Mouse (Mus musculus) intestine, embryonic 15.5 days (tissue): Measurements from ENCODE around the gene Pitx2. TPM values are rescaled to one million over a fixed set of nuclear protein-coding genes. Genes with fewer than 3 reads are reported as not detected.

Source experiments
- ATAC-seq: fragments of 200-750 bp; cut with Nextera tagmentation; 2 replicates; pipeline ENCODE4 v1.8.0; 2017; ENCODE audit warnings: moderate TSS enrichment, moderate library complexity
- H3K27ac ChIP-seq: fragments of 300-500 bp; sonication (generic); 2 replicates; pipeline ENCODE4 v1.5.1; 2015; ENCODE audit warnings: mild to moderate bottlenecking, inconsistent platforms
- H3K27me3 ChIP-seq: fragments of 300-500 bp; sonication (generic); replicated peaks from 2 replicates; pipeline ENCODE4 v1.6.1; 2015; ENCODE audit warnings: inconsistent platforms
- H3K36me3 ChIP-seq: fragments of 300-500 bp; sonication (generic); 2 replicates; pipeline ENCODE4 v1.6.1; 2015; ENCODE audit warnings: inconsistent platforms
- H3K4me1 ChIP-seq: fragments of 300-500 bp; sonication (generic); replicated peaks from 2 replicates; pipeline ENCODE4 v1.6.1; 2015; ENCODE audit warnings: inconsistent platforms
- H3K4me2 ChIP-seq: fragments of 300-500 bp; sonication (generic); replicated peaks from 2 replicates; pipeline ENCODE4 v1.6.1; 2015; ENCODE audit warnings: mild to moderate bottlenecking, inconsistent platforms
- H3K4me3 ChIP-seq: fragments of 300-500 bp; sonication (generic); replicated peaks from 2 replicates; pipeline ENCODE4 v1.5.1; 2015; ENCODE audit warnings: inconsistent platforms
- H3K9ac ChIP-seq: fragments of 300-500 bp; sonication (generic); 2 replicates; pipeline ENCODE4 v1.6.1; 2015; ENCODE audit warnings: inconsistent platforms
- H3K9me3 ChIP-seq: fragments of 300-500 bp; sonication (generic); 2 replicates; pipeline ENCODE4 v1.6.1; 2016; ENCODE audit warnings: inconsistent platforms
- WGBS: fragments of 180-500 bp; shearing (Covaris S2); methylation state at CpG from one replicate; pipeline ENCODE4 v1.1.7; 2015; 5-methylcytosine and 5-hydroxymethylcytosine counted together
- polyA plus RNA-seq: library from polyadenylated mRNA; unstranded; fragments of >200 nt; fragmentation: Nextera tagmentation; extraction: Ambion mirVana; gene quantifications from 2 replicates; pipeline ENCODE4 v1.2.1, GENCODE M21; 2015

The Pitx2 gene
- polyA plus RNA-seq, 1 experiment from 2014 or later, result 45.2 TPM

DNA sequence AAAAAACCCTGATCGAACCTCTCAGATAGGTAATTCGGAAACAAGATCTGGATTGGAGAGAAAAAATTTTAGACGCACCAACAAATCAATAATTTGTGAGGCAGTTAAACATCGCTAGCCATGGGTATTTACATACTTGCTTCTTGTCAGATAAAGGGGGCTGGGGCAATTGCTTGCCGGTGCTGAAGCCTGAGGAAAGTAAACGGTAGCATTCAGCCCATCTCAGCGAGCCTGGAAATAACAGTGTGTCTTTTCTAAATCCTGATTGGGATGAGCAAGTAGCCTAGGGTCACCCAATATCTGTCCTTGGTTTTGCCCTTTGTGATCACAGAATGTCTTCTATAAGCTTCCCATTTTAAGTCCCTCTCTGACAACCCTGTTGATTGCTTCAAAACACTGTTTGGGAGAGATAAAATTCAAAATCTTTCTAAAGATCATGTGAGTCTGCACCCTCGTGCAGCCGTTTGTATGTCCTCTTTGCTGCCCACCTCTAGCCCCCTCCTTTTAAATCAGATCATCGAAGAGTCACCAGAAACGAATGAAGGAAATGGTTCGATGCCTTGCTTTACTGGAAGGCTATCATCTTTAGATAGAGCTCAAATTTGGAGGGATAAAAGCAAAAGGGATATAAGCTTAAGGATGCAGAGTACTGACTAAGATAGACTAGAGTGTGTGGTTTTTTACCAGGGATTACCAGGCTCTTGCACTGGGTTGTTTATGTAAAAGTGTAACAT is 3.7 kb upstream of the Pitx2 start:
- H3K9me3 ChIP-seq, result no peaks in the 10 kb centered on the region
- H3K4me2 ChIP-seq, result 0 out of 2 replicates have a peak overlapping the region, but pooled peaks have one; percentile 3
- WGBS, result 17% methylated on average over 12 of the region's 12 CpGs
- H3K9ac ChIP-seq, result no peak overlapping the region
- peaks cover 11% of the 10 kb centered on the region; the same call in 1 of the 2 replicates for H3K4me1 ChIP-seq
- ATAC-seq, result no peak
- H3K27ac ChIP-seq, result no peak overlapping the region
- H3K27me3 ChIP-seq, result peaks cover 40% of the 10 kb centered on the region
- no peak overlapping the region for H3K4me3 ChIP-seq
- no peaks in the 10 kb centered on the region for H3K36me3 ChIP-seq

DNA sequence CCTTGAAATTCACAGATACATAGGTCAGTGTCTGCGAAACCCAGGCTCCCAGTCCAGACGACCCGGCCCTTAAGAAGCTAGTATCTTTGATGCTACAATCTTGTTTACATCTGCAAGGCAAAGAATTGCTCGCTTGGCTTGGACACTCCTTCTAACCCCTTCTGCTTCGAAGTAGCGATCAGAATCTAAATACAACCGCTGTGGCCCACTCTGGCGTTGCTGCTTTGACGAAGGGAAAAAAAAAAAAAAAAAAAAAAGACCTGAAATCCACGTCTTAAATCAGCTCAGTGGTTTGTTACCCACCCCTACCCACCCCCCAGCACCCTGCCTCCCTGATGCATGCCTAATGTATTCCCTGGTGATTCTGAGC is 3.1 kb upstream of the Pitx2 start:
- Histone ChIP-seq H3K4me3 (no peak overlapping the region), H3K9ac (no peak overlapping the region), H3K9me3 (no peaks in the 10 kb centered on the region), H3K36me3 (no peaks in the 10 kb centered on the region), H3K27ac (no peak overlapping the region), H3K4me2 (0 out of 2 replicates have a peak overlapping the region, but pooled peaks have one; percentile 3), H3K27me3 (peaks cover 40% of the 10 kb centered on the region), H3K4me1 (peaks cover 11% of the 10 kb centered on the region; the same call in 1 of the 2 replicates)
- WGBS, result 14% methylated on average over 10 of the region's 10 CpGs
- no peak for ATAC-seq

DNA sequence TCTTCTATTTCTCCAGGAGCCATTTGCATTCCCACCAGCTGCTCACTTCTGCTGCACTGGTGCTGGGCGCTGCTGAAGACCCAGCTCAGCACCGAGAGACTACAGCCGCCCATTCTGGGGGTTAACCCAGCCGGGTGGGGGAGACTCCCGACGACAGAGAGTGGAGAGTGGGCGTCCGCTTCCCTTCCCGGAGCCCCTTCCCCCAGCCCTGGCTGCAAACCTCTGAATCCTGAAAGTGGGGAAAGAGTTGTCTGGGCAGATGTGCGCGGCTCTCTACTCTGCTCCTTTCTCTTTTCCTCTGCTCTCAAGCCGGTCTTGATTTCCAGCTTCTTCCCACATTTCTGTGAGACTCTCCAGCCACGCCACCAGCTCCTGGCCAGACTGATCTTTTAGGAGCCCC is 2.6 kb upstream of the Pitx2 start:
- Histone ChIP-seq H3K9ac (no peak overlapping the region), H3K4me2 (peak overlapping the region; percentile 45), H3K4me3 (peak overlapping the region; percentile 4; the same call in 1 of the 2 replicates), H3K9me3 (no peaks in the 10 kb centered on the region), H3K27me3 (peaks cover 39% of the 10 kb centered on the region), H3K4me1 (peaks cover 11% of the 10 kb centered on the region; the same call in 1 of the 2 replicates), H3K36me3 (no peaks in the 10 kb centered on the region), H3K27ac (no peak overlapping the region)
- WGBS, result 17% methylated on average over 13 of the region's 13 CpGs
- no peak for ATAC-seq

DNA sequence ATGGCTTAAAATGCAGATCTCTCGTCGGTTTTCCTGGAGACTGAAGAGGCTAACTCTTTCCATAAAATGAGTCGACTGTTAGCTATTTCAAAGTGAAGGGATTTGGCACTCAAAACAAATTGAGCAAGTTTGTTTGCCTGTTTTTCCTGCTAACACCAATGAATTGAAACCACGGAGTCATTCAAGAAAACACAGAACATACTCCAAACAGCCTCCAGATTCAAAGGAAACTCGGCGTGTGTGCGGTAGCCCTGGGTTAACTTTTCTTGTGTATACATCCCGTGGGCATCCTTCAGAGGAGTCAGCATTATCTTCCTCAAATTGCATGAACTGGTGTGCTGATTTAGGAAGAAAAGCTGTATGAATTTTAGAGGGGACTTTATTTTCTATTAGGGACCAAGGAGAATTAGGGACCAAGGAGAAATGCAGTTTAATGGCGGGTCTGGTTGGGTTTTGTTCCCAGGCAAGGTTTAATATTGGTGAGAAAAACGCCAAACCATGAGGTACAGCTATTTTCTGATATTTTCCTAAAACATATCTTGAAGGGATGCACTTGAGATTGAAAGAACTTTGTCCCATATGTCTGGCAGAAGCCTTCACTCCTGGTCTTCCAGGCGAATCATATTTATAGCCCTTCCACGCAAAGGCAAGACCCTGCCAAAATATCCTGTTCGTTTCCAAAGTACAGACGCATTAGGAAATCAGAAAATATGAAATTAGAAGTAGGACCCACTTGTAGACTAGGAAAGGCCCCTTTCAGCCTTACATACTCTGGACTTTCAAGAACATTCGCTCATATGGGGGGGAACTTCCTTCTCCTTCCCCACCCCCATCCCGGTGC is 1.7 kb upstream of the Pitx2 start:
- Histone ChIP-seq H3K4me3 (no peak overlapping the region), H3K27me3 (peaks cover 41% of the 10 kb centered on the region), H3K27ac (no peak overlapping the region), H3K9me3 (no peaks in the 10 kb centered on the region), H3K4me2 (no peak overlapping the region), H3K9ac (no peak overlapping the region), H3K4me1 (peaks cover 14% of the 10 kb centered on the region; the same call in 1 of the 2 replicates), H3K36me3 (no peaks in the 10 kb centered on the region)
- 33% methylated on average over 16 of the region's 16 CpGs for WGBS
- ATAC-seq, result no peak

DNA sequence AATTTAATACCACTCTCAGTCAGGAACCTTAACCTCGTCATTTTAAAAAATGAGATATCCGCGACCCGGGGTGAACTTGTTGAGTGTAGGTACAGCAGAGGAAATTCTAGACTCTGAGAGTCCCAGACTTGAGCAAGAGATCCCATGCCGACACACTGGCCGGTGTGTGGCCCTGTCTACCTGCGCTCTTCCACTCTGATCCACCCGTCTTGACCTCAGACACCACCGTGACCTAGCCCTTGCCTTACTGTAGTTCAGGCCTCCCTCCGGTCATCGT is 1.1 kb upstream of the Pitx2 start:
- Histone ChIP-seq H3K9me3 (no peaks in the 10 kb centered on the region), H3K36me3 (no peaks in the 10 kb centered on the region), H3K27ac (no peak overlapping the region), H3K4me2 (no peak overlapping the region), H3K4me3 (no peak overlapping the region), H3K9ac (no peak overlapping the region), H3K4me1 (peaks cover 18% of the 10 kb centered on the region; the same call in 1 of the 2 replicates), H3K27me3 (peaks cover 47% of the 10 kb centered on the region)
- no peak for ATAC-seq
- WGBS, result 36% methylated on average over 11 of the region's 11 CpGs

DNA sequence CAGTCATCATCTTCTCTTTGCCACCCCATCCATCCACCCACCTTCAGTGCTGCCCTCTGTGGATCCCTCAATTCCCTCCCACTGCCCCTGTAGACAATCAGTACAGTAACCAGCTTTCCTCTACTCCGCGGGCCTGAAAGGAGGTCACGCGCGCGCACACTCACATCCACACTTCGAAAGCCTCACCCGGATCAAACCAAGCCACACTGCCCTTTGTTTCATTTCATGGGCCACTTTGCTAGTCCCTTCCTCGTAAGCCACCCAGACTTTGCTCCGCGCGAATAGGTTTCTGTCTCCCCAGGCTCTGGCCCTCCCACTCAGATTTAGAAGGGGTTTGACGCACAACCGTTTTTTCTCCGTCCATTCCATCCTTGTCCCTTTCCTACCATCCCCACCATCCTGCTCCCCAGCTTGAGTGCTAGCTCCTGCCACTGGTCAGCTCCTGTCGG is 494 bp upstream of the Pitx2 start:
- Histone ChIP-seq H3K4me2 (peak overlapping the region; percentile 86), H3K9me3 (no peaks in the 10 kb centered on the region), H3K9ac (peak overlapping the region; percentile 60), H3K4me1 (peaks cover 18% of the 10 kb centered on the region; the same call in 1 of the 2 replicates), H3K4me3 (peak overlapping the region; percentile 52), H3K27ac (0 out of 2 replicates have a peak overlapping the region, but pooled peaks have one; percentile 80), H3K27me3 (peaks cover 52% of the 10 kb centered on the region), H3K36me3 (no peaks in the 10 kb centered on the region)
- ATAC-seq, result peak; percentile 29
- WGBS, result 2% methylated on average over 16 of the region's 16 CpGs

DNA sequence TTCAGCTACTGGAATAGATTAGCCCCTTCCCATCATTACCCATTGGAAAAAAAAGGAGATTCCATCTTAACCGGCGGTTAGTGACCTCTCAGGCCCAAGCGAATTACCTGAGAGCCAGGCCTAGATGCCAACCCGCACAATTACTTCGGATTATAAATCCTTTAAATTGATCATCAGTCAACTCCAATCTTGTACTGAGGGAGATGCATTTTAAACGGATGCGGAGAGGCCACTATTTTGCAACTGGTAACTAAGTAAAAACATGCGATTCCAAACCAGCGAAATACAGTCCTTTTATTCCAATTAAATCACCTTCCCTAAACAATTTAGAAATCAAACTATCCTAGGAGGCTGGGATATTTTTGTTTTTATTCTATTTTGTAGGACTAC is 818 bp downstream of the Pitx2 start:
- Histone ChIP-seq H3K4me3 (peak overlapping the region; percentile 52), H3K36me3 (no peaks in the 10 kb centered on the region), H3K9ac (0 out of 2 replicates have a peak overlapping the region, but pooled peaks have one; percentile 60), H3K27ac (no peak overlapping the region), H3K9me3 (no peaks in the 10 kb centered on the region), H3K27me3 (peaks cover 54% of the 10 kb centered on the region), H3K4me2 (peak overlapping the region; percentile 86), H3K4me1 (peaks cover 21% of the 10 kb centered on the region)
- ATAC-seq, result no peak
- WGBS, result 14% methylated on average over 9 of the region's 9 CpGs

DNA sequence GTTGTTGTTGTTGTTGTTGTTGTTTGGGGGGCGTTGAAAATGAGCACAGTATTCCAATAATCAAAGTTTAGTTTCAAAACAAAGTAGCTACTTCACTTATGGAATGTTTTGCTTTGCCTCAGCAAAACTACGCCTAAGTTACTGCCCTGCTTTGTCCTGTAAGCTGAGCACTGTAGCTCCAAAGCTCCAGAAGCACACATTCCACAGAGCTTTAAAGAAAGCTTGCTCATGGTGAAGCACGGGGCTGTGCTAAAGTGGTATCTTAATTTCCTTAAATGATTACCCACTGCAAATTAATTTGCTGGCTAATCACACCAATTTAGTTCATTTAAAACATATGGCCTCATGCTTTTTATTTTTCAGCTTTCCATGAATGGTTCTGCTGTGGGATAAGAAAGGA is 1.5 kb downstream of the Pitx2 start:
- Histone ChIP-seq H3K27ac (no peak overlapping the region), H3K9me3 (no peaks in the 10 kb centered on the region), H3K9ac (no peak overlapping the region), H3K36me3 (no peaks in the 10 kb centered on the region), H3K27me3 (peaks cover 54% of the 10 kb centered on the region), H3K4me3 (0 out of 2 replicates have a peak overlapping the region, but pooled peaks have one; percentile 7), H3K4me1 (peaks cover 21% of the 10 kb centered on the region), H3K4me2 (peak overlapping the region; percentile 28; the same call in 1 of the 2 replicates)
- WGBS, result 20% methylated on average over 3 of the region's 3 CpGs
- no peak for ATAC-seq

DNA sequence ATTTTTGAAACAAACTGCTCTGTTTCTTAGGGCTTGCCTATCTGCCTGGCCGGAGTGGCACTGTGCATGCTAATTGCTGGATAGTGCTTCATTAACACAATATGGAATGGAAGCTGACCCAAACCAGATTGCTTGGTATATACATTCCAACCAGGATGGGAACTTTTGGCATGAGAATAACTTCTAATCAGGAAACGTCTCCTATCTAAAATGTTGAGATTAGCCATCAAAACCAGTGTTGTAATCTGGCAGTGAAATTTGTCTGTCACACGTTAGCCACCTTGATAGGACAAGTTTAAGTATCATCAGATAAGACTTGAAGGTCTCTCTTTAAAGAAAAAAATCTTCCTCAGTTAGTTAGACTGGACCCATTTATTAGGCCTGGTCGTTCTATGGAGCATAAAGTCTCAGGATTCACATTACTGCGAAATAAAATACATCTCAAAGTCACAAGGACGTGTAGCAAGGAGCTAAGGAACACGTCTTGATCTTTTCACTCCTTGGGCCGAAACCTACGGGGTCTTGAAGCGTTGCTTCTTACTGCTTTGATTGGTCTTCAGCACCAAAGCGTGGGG is 2.1 kb downstream of the Pitx2 start:
- H3K27ac ChIP-seq, result no peak overlapping the region
- peaks cover 21% of the 10 kb centered on the region for H3K4me1 ChIP-seq
- ATAC-seq, result no peak
- H3K9me3 ChIP-seq, result no peaks in the 10 kb centered on the region
- no peak overlapping the region for H3K9ac ChIP-seq
- peak overlapping the region; percentile 28 for H3K4me2 ChIP-seq
- H3K4me3 ChIP-seq, result no peak overlapping the region
- WGBS, result 38% methylated on average over 11 of the region's 11 CpGs
- no peaks in the 10 kb centered on the region for H3K36me3 ChIP-seq
- peaks cover 53% of the 10 kb centered on the region for H3K27me3 ChIP-seq

DNA sequence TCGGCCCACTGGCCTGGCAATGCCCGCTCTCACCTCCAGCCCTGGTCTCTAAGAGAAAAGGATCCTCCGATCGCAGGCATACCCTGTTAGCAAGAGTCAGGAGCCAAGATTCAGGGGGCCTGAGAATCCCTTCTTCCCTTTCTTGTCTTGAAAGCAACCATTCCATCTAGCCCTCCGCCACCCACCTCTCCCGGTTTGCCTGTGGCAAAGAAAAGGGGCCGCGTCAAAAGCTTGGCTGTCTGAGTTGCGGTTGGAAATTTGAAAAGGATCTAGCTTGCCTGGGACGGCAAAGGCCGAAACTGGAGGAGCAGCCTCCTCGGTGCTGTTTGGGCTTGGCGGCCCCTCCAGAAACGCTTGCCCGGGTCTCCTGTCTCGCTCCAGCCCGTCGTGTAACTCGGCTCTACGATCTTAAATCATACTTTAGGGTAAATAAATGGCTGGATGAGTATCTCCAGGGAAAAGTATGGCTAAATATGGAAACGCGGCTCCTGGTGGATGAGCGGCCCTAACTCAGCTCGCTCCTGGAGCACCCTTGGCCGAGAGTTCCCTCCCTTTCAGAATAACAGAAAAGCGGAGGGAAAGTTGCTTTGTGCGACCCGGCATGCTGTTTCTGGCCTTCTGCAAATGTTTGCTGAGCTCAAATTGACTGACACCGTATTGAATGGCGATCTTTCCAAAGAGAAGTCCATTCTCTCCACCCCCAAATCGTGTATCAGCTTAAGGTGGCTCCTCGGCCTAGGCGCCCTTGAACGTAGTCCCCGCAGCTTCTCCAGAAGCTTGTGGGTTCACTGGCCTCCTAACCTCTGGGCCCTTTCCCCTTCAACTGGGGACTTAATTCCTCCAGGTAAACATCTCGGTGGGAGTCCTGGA is 3.4 kb downstream of the Pitx2 start:
- Histone ChIP-seq H3K4me2 (peak overlapping the region; percentile 91), H3K27me3 (peaks cover 60% of the 10 kb centered on the region), H3K9me3 (no peaks in the 10 kb centered on the region), H3K36me3 (no peaks in the 10 kb centered on the region), H3K27ac (0 out of 2 replicates have a peak overlapping the region, but pooled peaks have one; percentile 7), H3K4me1 (peaks cover 21% of the 10 kb centered on the region), H3K4me3 (peak overlapping the region; percentile 19), H3K9ac (peak overlapping the region; percentile 3)
- 34% methylated on average over 36 of the region's 36 CpGs for WGBS
- no peak for ATAC-seq

DNA sequence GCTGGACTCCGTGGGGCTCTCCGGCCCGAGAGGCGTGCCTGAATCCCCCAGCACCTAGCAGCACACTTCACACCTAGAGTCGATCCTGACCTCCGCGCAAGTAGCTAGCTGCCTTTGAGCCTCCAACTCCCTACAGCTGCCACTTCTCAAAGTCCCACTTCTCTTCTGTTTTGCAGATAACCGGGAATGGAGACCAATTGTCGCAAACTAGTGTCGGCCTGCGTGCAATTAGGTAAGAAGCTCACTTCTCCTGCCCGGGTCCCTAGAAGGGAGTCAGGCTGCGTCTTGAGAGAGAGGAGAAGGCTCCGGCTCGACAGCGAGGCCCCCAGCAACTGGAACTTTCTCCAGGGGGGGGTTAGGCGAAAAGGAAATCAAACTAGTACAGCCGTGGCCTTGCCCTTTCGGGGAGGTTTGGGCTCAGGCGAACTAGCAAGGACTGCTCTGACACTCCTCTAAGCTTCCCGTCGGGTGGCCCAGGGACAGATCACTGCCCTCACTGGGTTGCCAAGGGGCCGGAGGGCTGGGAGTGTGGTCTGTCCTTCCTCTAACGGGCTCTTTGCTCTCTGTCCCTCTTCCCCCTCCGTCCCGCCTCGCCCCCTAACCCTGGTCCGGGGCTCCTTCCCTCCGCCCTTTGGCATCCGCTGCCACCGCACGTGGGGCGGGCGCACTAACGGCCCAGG is 4.2 kb downstream of the Pitx2 start:
- 16% methylated on average over 35 of the region's 35 CpGs for WGBS
- ATAC-seq, result peak; percentile 27
- H3K9ac ChIP-seq, result peak overlapping the region; percentile 38

More for the DNA sequence above, 4.2 kb downstream of the Pitx2 start:
- peaks cover 21% of the 10 kb centered on the region for H3K4me1 ChIP-seq
- no peaks in the 10 kb centered on the region for H3K9me3 ChIP-seq
- H3K27ac ChIP-seq, result no peak overlapping the region
- H3K36me3 ChIP-seq, result no peaks in the 10 kb centered on the region
- H3K4me3 ChIP-seq, result peak overlapping the region; percentile 43
- H3K27me3 ChIP-seq, result peaks cover 65% of the 10 kb centered on the region
- H3K4me2 ChIP-seq, result peak overlapping the region; percentile 91
